Mouse (Mus musculus) stomach, postnatal 0 days (tissue): Measurements from ENCODE around the gene Arhgap29.

ENCODE experiments used
- CTCF ChIP-seq: IDR thresholded peaks from 2 replicates; pipeline ENCODE4 v1.5.1; 2016; ENCODE audit warnings: antibody characterized with exemption, low read depth, mild to moderate bottlenecking, moderate library complexity
- EP300 ChIP-seq: optimal IDR thresholded peaks from 2 replicates; pipeline ENCODE3; 2016; ENCODE audit warnings: antibody characterized with exemption

GRCm38 (mm10) chr3:122021029-122021652 lies 68.8 kb downstream of the Arhgap29 start:
- no peak for TF ChIP-seq CTCF
- no peak for TF ChIP-seq EP300
